Mouse (Mus musculus): ENCODE data around the gene Inpp4b.

Gene Inpp4b

DNA sequence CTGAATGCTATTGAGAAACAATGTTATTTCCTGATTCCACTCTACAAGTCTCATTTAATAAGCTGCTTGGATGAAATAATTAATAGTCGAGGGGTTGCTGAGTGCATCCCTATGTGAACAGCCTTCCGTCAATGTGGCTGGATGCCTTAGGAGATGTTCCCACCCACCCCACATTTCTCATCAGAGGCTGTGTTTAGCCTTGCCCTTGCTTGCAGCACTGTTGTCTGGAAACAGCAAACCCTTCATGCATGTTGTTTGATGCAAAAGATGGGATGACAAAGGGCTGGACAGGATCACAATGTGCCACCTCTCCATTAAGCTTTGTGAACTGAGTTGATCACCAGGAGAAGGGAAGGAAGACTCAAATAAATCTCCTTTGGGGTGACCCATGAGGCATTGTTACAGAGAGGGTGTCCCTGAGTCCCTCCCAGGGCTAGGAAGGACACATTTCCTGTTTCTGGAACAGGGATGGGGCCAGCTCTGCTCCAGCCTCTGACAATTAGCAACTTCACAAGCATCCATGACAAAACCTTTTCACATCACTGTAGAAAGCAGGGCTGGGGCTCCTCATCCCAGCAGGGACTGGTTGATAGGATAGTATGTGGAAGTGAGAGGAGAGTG, 239.6 kb downstream of the Inpp4b start:
- no peak for DNase-seq (ENCODE audit: low spot score)

- no peak for DNase-seq (ENCODE audit: low spot score)
Observed at GRCm38 (mm10) chr8:81582906-81583305, 240.6 kb downstream of the Inpp4b start.

GRCm38 (mm10) chr8:81586783-81587182, 244.4 kb downstream of the Inpp4b start:
- DNase-seq (ENCODE audit: low spot score), result no peak

DNA sequence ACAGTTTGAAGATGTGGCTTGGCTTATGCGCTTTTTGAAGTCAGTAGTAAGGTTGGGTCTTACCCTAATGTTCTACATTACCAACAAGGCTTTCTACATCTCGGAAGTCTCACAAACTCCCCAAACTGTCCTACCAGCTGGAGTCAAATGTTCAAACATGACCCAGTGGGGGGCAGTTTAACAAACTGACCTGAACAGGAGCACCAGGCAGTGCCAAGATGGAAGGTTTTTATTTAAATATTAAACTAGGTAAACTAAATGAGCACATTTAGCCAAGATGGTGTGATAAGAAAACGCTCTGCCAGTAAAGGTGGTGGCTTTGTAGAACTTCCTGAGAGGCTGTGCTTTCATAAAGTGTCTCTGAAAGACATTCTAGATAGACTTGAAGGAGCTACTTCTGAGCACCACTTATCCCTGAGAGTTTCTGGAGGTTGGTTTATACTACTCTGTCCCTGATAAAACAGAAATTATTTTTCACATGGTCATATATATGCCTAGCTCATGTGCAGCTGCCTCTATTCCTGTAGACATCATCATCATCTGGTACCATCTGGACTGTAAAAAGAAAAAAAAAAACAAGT, 251.9 kb downstream of the Inpp4b start:
- DNase-seq (ENCODE audit: low spot score), result no peak

GRCm38 (mm10) chr8:81599209-81599608, 256.9 kb downstream of the Inpp4b start:
- no peak for DNase-seq (ENCODE audit: low spot score)

GRCm38 (mm10) chr8:81601136-81601535, 258.8 kb downstream of the Inpp4b start:
- no peak for DNase-seq (ENCODE audit: low spot score)

DNA sequence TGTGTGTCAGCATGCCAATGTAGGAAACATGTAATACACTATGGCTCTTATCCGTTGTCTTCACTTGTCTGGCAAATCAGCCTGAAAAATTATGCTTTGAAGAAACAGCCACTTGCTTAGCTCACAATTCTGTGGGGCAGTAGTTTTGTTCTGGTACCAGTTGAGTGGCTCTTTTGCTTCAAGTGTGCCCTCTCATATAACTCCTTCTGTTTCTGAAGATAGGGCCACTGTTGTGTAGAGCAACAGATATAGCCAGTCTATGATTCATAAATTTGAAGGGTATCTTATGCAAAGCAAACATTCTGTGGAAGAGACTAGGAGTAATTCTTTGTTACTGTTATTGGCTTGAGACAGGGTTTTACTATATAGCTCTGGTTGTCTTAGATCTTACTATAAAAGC, 265.7 kb downstream of the Inpp4b start:
- no peak for DNase-seq (ENCODE audit: low spot score)

DNA sequence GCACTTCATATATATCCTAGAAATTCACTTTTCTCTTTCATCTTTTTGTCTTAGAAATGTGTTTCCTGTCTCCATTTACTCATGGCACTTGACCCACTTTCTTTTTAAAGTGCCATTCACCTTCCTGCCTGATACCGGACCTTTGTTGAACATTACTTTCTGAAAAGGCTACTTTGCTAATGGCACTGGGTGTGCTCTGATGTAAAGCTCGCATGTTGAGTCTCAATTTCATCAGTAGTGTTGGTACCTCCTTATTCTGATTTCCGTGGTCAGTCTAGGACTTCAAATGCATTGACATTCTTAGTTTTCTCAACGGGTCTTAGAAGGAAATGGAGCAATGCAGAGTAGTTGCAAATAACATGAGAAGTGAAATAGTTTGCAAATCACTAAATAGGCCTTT, 266.7 kb downstream of the Inpp4b start:
- DNase-seq (ENCODE audit: low spot score), result no peak

DNA sequence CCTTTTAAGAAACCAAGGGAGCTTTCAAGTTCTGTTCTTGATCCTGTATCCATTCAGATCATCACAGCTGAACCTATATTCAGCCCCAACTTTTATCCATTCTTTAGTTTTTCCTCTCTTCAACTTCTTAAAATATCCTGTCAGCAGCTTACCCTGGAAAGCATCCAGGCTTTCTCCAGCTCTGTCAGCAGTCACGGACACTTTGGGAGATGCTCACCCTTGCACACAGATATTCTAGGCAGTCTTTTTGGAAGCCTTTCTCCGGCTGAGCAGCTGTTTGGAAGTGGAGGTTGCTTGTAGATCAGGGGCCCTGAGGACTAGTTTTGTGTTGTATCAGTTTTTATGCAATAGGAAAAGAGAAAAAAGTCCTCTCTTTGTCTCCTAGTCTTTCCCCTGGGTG, 270.3 kb downstream of the Inpp4b start:
- DNase-seq (ENCODE audit: low spot score), result no peak

DNA sequence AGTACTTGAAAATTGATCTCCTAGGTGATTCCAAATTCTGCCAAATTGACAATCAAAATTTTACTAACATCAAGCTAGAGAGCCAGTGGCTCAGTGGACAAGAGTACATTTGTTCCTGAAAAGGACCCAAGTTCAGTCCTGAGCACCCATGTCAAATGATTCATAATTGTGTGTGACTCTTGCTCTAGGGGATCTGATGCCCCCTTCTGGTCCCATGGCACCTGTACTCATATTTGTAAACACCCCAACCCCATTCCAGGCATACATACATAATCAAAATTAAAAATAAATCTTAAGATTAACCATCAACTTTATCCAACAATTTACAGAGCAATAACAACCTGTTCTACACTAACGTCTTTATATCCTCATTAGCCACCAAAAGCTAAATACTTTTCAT, 271.8 kb downstream of the Inpp4b start:
- DNase-seq (ENCODE audit: low spot score), result no peak

DNA sequence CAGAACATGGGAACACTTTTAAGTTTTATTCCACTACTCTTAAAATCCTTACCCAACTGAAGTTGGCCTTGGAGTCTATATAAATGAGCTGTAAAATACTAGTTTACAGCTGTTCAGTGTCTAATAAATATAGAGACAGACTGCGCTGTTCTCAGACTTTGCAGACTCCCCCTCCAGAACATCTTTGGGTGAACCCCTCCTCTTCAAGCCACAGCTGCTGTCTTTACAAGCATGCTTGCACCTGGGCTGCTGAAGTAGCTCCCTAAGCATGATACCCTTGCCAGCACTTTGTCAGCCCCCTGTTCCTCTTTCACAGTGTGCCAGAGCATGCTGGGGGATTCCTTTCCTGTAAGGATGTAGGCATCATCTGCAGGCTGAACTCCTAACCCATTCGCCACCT, 272.2 kb downstream of the Inpp4b start:
- no peak for DNase-seq (ENCODE audit: low spot score)

DNA sequence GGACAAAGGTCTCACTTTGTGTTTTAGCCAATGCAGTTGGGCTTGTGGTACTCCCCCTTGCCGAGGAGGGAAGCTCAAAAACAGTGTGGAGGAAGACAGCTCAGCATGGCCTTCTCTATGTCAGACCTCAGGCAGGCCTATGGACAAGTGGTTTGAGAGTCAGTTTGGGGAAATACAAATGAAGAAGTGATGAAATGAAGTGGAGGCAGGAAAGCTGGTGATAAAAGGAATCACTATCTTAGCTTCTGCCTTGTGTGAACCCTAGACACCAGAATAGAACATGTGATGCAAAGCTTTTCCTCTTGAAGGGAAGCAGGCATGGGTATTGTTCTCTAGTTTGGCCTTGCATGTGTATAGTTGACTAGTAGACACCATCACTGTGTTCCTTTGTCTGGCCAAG, 273.2 kb downstream of the Inpp4b start:
- no peak for DNase-seq (ENCODE audit: low spot score)

DNA sequence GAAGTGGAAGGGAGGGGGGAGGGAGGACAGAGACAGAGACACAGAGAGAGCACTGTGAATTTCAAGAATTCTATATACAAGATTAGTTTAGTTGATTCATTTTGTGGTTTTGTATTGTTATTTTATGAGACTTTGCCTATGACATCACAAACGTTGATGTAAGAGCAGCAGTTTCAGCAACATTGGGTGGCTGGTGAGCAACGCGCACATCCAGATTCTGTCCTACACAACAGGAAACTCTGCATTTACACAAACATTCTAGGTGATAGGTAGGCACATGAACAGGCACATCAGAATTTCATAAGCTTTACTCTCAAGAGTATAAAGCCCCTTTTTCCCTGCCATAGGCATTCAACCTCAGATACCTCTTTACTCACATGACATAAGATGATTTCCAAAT, 276.6 kb downstream of the Inpp4b start:
- DNase-seq (ENCODE audit: low spot score), result no peak

- no peak for DNase-seq (ENCODE audit: low spot score)
Observed at GRCm38 (mm10) chr8:81635015-81635414, 292.7 kb downstream of the Inpp4b start.

DNA sequence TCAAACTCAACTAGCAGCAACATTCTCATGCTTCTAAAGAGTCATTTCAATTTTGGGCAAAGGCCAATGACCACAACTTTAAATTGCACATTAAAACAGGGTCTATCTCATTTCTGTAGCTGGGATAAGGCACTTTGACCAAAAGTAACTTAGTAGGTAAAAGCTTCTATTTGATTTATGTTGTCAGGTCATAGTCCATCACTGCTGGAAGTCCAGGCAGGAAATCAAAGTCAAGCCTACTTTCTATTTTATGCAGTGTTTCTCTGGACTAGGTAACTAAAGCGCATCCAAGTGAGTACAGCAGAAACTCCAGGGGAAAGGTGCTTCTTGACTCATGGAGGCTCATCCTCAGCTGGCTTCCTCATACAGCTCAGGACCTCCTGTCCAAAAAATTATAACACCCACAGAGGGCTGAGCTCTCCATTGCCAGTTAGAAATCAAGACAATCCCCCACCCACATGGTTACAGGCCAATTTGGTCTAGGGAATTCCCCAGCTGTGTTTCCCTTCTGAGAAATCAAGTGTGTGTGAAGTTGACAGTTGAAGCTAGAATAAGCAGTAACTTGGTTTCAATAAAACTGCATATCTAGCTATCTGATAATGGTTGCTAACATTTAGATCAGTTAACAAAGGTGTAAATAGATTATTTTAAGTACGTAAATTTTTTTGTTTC, 293.7 kb downstream of the Inpp4b start:
- DNase-seq (ENCODE audit: low spot score), result no peak

DNA sequence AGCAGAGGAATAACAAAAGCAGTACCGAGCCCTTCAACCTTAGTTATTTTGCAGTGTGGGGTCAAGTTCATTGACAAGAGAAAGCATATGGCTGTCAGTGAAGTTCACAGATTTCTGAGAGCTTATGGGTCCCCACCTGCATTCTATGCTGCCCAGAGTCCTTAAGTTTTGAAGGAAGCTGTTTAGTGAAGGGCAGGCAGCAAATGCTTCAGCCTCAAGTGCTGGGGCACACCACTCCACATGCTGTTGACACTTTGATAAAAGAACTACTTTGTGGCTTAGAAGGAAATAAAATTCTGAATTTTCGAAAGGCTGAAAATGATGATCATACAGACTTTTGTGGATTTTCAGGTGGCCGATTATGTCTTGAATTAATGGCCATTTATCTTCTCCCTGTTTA, 296.1 kb downstream of the Inpp4b start:
- DNase-seq (ENCODE audit: low spot score), result no peak

- no peak for DNase-seq (ENCODE audit: low spot score)
Observed at GRCm38 (mm10) chr8:81639820-81640219, 297.5 kb downstream of the Inpp4b start.

GRCm38 (mm10) chr8:81643030-81643429, 300.7 kb downstream of the Inpp4b start:
- DNase-seq (ENCODE audit: low spot score), result no peak

DNA sequence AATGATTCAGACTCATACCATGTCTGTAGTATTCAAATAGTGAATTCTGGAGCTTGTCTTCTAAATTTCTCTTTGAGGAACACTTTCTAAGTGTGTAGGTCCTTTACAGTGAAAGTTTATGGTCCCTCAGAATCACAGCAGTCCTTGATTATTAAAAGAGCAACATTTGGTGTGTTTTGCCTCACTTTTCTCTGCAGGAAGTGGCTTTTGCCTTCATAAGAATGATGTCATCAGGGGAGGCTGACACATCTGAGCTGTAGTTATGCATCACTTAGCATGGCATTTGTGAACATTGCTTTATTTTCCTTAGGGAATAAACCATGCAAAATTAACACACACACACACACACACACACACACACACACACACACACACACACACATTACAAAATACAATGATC, 349.8 kb downstream of the Inpp4b start:
- DNase-seq (ENCODE audit: low spot score), result no peak

- no peak for DNase-seq (ENCODE audit: low spot score)
Observed at GRCm38 (mm10) chr8:81694893-81695292, 352.5 kb downstream of the Inpp4b start.

DNA sequence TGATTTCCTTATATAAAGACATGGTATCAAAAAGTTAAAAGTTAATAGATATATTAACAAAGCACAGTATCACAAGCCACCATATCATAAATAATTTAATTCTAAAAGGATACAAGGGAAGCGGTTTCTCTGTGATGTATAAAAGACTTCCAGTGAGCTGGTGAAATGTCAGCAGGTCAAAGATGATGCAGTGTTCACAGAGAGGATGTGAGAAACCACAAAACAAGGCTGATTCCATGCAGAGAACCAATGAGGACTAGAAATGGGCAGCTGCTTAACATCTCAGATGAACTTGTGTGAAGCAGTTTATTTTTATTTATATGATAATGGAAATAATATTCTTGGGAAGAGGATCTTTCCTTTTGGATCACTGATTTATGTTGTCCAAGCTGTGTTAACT, 359.7 kb downstream of the Inpp4b start:
- DNase-seq (ENCODE audit: low spot score), result no peak

DNA sequence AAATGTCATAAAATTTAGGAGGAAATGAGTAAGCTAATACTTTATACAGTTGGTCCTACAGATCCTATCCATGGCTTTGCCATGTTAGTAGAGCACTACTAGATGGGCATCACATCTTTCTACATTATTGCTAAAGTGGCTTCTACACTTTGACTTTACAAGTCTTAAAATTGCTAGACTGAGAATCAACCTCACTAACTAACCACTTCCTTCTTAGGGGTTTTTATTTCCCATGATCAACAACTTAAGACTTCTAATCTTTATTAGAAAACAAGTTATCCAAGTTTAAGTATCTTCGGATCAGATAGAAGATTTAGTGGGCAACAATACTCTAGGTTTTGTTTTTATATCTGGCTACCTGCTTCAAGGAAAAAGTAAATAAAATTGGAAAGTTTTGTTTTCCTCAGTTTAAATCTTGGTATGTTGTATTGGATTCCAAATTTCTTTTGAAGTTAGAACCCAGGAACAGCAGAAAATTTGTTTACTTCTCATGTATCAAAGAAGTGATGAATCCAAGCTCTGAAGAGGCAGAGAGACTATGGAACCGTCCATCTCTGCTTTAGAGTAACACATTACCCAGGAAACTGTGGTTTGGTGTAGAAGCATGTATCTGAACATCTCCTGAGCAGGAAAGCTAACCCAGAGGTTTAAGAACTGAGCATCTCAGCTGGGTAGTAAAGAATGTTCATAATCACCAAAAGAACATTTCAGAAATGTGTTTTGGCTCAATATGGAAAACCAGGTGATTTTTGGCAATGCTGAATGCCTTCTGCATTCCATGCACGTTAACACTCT, 361.4 kb downstream of the Inpp4b start:
- DNase-seq (ENCODE audit: low spot score), result no peak

- DNase-seq (ENCODE audit: low spot score), result no peak
Observed at GRCm38 (mm10) chr8:81707436-81707835, 365.1 kb downstream of the Inpp4b start.

Measured in c-Kit-positive CD71-positive TER-119-positive erythroid progenitor cells, embryonic 14.5 days (primary cell).